Mouse (Mus musculus) neural tube, embryonic 14.5 days (tissue): ENCODE measurements around the gene Nbea. TPM values are rescaled to one million over a fixed set of nuclear protein-coding genes. Genes with fewer than 3 reads are reported as not detected.

Source experiments
- ATAC-seq: fragments of 200-750 bp; cut with Nextera tagmentation; 2 replicates; pipeline ENCODE4 v1.8.0; 2017; ENCODE audit warnings: low read depth, mild to moderate bottlenecking, moderate TSS enrichment, moderate library complexity
- H3K27ac ChIP-seq: fragments of 300-500 bp; sonication (generic); 2 replicates; pipeline ENCODE4 v1.5.1; 2014; ENCODE audit warnings: low read depth, mild to moderate bottlenecking, control low read depth, low read length, moderate library complexity, mixed read lengths
- H3K27me3 ChIP-seq: fragments of 300-500 bp; sonication (generic); 2 replicates; pipeline ENCODE4 v1.6.1; 2014; ENCODE audit warnings: low read length; ENCODE audit not compliant: control insufficient read depth, insufficient read depth
- H3K36me3 ChIP-seq: fragments of 300-500 bp; sonication (generic); 2 replicates; pipeline ENCODE4 v1.6.1; 2014; ENCODE audit warnings: low read length, mixed read lengths; ENCODE audit not compliant: control insufficient read depth, insufficient read depth
- H3K4me1 ChIP-seq: fragments of 300-500 bp; sonication (generic); 2 replicates; pipeline ENCODE4 v1.6.1; 2014; ENCODE audit warnings: low read length; ENCODE audit not compliant: control insufficient read depth, insufficient read depth
- H3K4me2 ChIP-seq: fragments of 300-500 bp; sonication (generic); 2 replicates; pipeline ENCODE4 v1.6.1; 2014; ENCODE audit warnings: mild to moderate bottlenecking, low read depth, low read length, control low read depth
- H3K4me3 ChIP-seq: fragments of 300-500 bp; sonication (generic); 2 replicates; pipeline ENCODE4 v1.5.1; 2014; ENCODE audit warnings: low read depth, low read length, control low read depth, mixed read lengths
- H3K9ac ChIP-seq: fragments of 300-500 bp; sonication (generic); replicated peaks from 2 replicates; pipeline ENCODE4 v1.6.1; 2014; ENCODE audit warnings: low read depth, mild to moderate bottlenecking, control low read depth, low read length, mixed read lengths
- H3K9me3 ChIP-seq: fragments of 300-500 bp; sonication (generic); 2 replicates; pipeline ENCODE4 v1.6.1; 2016; ENCODE audit warnings: low read length; ENCODE audit not compliant: control insufficient read depth
- WGBS: fragments of 180-500 bp; shearing (Covaris S2); extraction: QIAGEN DNeasy Blood & Tissue Kit; methylation state at CpG from one replicate; pipeline ENCODE4 v1.1.7; 2014; 5-methylcytosine and 5-hydroxymethylcytosine counted together
- polyA plus RNA-seq: library from polyadenylated mRNA; unstranded; fragments of >200 nt; fragmentation: Nextera tagmentation; extraction: Ambion mirVana; gene quantifications from 2 replicates; pipeline ENCODE4 v1.2.1, GENCODE M21; 2014

The Nbea gene
- polyA plus RNA-seq, 1 experiment from 2014 or later, result 107 TPM

- WGBS, result 32% methylated on average over 3 of the region's 3 CpGs
- H3K27ac ChIP-seq, result no peak overlapping the region
- no peak for ATAC-seq
Measured at GRCm38 (mm10) chr3:56181025-56181424, 2.5 kb downstream of the Nbea start.

GRCm38 (mm10) chr3:56157864-56158263, 25.6 kb downstream of the Nbea start:
- Histone ChIP-seq H3K4me2 (no peak overlapping the region), H3K27ac (no peak overlapping the region), H3K9me3 (no peaks in the 10 kb centered on the region), H3K9ac (no peak overlapping the region), H3K36me3 (no peaks in the 10 kb centered on the region), H3K27me3 (no peaks in the 10 kb centered on the region), H3K4me3 (no peak overlapping the region), H3K4me1 (no peaks in the 10 kb centered on the region)
- WGBS, result 98% methylated on average over 2 of the region's 2 CpGs
- no peak for ATAC-seq

More at GRCm38 (mm10) chr3:56181025-56181424, 2.5 kb downstream of the Nbea start:
- no peaks in the 10 kb centered on the region for H3K9me3 ChIP-seq
- H3K4me1 ChIP-seq, result peaks cover 4% of the 10 kb centered on the region; the same call in 1 of the 2 replicates
- H3K4me3 ChIP-seq, result peak overlapping the region; percentile 97
- no peaks in the 10 kb centered on the region for H3K27me3 ChIP-seq
- peak overlapping the region; percentile 62 for H3K4me2 ChIP-seq
- no peaks in the 10 kb centered on the region for H3K36me3 ChIP-seq
- H3K9ac ChIP-seq, result no peak overlapping the region

- H3K4me1 ChIP-seq, result no peaks in the 10 kb centered on the region
- H3K9me3 ChIP-seq, result no peaks in the 10 kb centered on the region
- H3K9ac ChIP-seq, result no peak overlapping the region
- ATAC-seq, result no peak
- H3K36me3 ChIP-seq, result no peaks in the 10 kb centered on the region
- no peak overlapping the region for H3K4me2 ChIP-seq
- 90% methylated on average over 3 of the region's 3 CpGs for WGBS
- H3K27me3 ChIP-seq, result no peaks in the 10 kb centered on the region
- no peak overlapping the region for H3K27ac ChIP-seq
- H3K4me3 ChIP-seq, result no peak overlapping the region
Measured at GRCm38 (mm10) chr3:56126674-56127073, 56.8 kb downstream of the Nbea start.

GRCm38 (mm10) chr3:56116647-56117046, 66.9 kb downstream of the Nbea start:
- no peak overlapping the region for H3K9ac ChIP-seq
- peaks cover 3% of the 10 kb centered on the region; the same call in 1 of the 2 replicates for H3K9me3 ChIP-seq
- no peaks in the 10 kb centered on the region for H3K27me3 ChIP-seq
- H3K4me2 ChIP-seq, result no peak overlapping the region
- no peak overlapping the region for H3K27ac ChIP-seq
- no peaks in the 10 kb centered on the region for H3K4me1 ChIP-seq
- ATAC-seq, result no peak
- H3K4me3 ChIP-seq, result no peak overlapping the region
- H3K36me3 ChIP-seq, result no peaks in the 10 kb centered on the region

- H3K27me3 ChIP-seq, result no peaks in the 10 kb centered on the region
- H3K9me3 ChIP-seq, result no peaks in the 10 kb centered on the region
- no peak overlapping the region for H3K4me2 ChIP-seq
- no peak overlapping the region for H3K9ac ChIP-seq
- H3K27ac ChIP-seq, result no peak overlapping the region
- H3K4me3 ChIP-seq, result no peak overlapping the region
- H3K36me3 ChIP-seq, result no peaks in the 10 kb centered on the region
- no peak for ATAC-seq
- WGBS, result 83% methylated on average over 2 of the region's 2 CpGs
- H3K4me1 ChIP-seq, result no peaks in the 10 kb centered on the region
Measured at GRCm38 (mm10) chr3:56108101-56108500, 75.4 kb downstream of the Nbea start.

- H3K27me3 ChIP-seq, result no peaks in the 10 kb centered on the region
- no peaks in the 10 kb centered on the region for H3K9me3 ChIP-seq
- no peaks in the 10 kb centered on the region for H3K36me3 ChIP-seq
- no peak overlapping the region for H3K9ac ChIP-seq
- no peak overlapping the region for H3K27ac ChIP-seq
- 9% methylated on average over 5 of the region's 5 CpGs for WGBS
- no peak overlapping the region for H3K4me3 ChIP-seq
- peaks cover 7% of the 10 kb centered on the region; the same call in 1 of the 2 replicates for H3K4me1 ChIP-seq
- no peak overlapping the region for H3K4me2 ChIP-seq
- no peak for ATAC-seq
Measured at GRCm38 (mm10) chr3:56097105-56097504, 86.4 kb downstream of the Nbea start.

- WGBS, result 86% methylated on average over 1 of the region's 1 CpGs
- peak; percentile 56; the same call in 1 of the 2 replicates for ATAC-seq
Measured at GRCm38 (mm10) chr3:56079015-56079612, 104.4 kb downstream of the Nbea start.

GRCm38 (mm10) chr3:56067849-56068248, 115.7 kb downstream of the Nbea start:
- H3K9me3 ChIP-seq, result no peaks in the 10 kb centered on the region
- no peak overlapping the region for H3K4me2 ChIP-seq
- 88% methylated on average over 6 of the region's 6 CpGs for WGBS
- no peak overlapping the region for H3K27ac ChIP-seq
- 0 out of 2 replicates have a peak, but pooled peaks cover 5% of the 10 kb centered on the region for H3K36me3 ChIP-seq
- H3K27me3 ChIP-seq, result no peaks in the 10 kb centered on the region
- ATAC-seq, result no peak
- no peak overlapping the region for H3K9ac ChIP-seq
- H3K4me1 ChIP-seq, result no peaks in the 10 kb centered on the region
- H3K4me3 ChIP-seq, result no peak overlapping the region

More at GRCm38 (mm10) chr3:56079015-56079612, 104.4 kb downstream of the Nbea start:
- no peak overlapping the region for H3K9ac ChIP-seq
- no peak overlapping the region for H3K4me2 ChIP-seq
- no peaks in the 10 kb centered on the region for H3K9me3 ChIP-seq
- no peaks in the 10 kb centered on the region for H3K4me1 ChIP-seq
- no peaks in the 10 kb centered on the region for H3K27me3 ChIP-seq
- 0 out of 2 replicates have a peak, but pooled peaks cover 2% of the 10 kb centered on the region for H3K36me3 ChIP-seq
- H3K27ac ChIP-seq, result no peak overlapping the region
- H3K4me3 ChIP-seq, result no peak overlapping the region

- ATAC-seq, result no peak
- H3K27me3 ChIP-seq, result no peaks in the 10 kb centered on the region
- no peaks in the 10 kb centered on the region for H3K4me1 ChIP-seq
- no peak overlapping the region for H3K4me3 ChIP-seq
- H3K9me3 ChIP-seq, result no peaks in the 10 kb centered on the region
- 85% methylated on average over 1 of the region's 1 CpGs for WGBS
- no peak overlapping the region for H3K9ac ChIP-seq
- no peak overlapping the region for H3K4me2 ChIP-seq
- H3K36me3 ChIP-seq, result 0 out of 2 replicates have a peak, but pooled peaks cover 5% of the 10 kb centered on the region
- no peak overlapping the region for H3K27ac ChIP-seq
Measured at GRCm38 (mm10) chr3:56066360-56067040, 117.0 kb downstream of the Nbea start.
